Mouse (Mus musculus): ENCODE data around the gene Kctd21. TPM values are rescaled to one million over a fixed set of nuclear protein-coding genes. Genes with fewer than 3 reads are reported as not detected.

Kctd21 gene
- polyA plus RNA-seq, 1 experiment from 2014 or later: 4.1 TPM

DNA sequence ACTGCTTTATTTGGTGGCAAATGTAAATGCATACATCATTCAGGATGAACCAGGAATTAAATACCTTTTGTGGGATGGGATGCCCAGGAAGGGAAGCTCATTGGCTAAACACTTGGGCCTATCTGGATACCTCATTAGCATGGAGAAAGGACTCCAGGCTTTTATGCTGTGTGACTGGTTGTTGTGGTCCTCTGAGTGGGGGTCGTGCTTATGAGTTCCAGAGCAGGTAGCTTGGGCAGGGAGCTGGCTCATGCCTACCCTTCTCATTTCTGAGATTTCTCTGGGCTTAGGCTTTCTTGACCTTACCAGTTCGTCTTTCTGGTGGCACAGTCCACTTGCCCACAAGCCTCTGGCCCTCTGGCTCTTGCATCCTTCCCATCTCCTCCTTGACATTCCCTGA lies 62.2 kb downstream of the Kctd21 start:
- no peak overlapping the region for H3K4me3 ChIP-seq (ENCODE audit: low read length)
- H3K36me3 ChIP-seq (ENCODE audit: control insufficient read depth, insufficient read depth): peaks cover 19% of the 10 kb centered on the region
- no peak overlapping the region for H3K4me2 ChIP-seq (ENCODE audit: low read depth, low read length)
- no peak for ATAC-seq (replicated peaks; ENCODE audit: extremely low read depth, insufficient read depth, low FRiP score)
- H3K4me1 ChIP-seq (ENCODE audit: control insufficient read depth, insufficient read depth, low read length): no peaks in the 10 kb centered on the region
- no peak overlapping the region for H3K9ac ChIP-seq (ENCODE audit: low read length)
- no peaks in the 10 kb centered on the region for H3K27me3 ChIP-seq (ENCODE audit: control insufficient read depth, insufficient read depth, low read length)
- H3K27ac ChIP-seq (ENCODE audit: low read length): no peak overlapping the region
- H3K9me3 ChIP-seq (replicated peaks; ENCODE audit: control insufficient read depth, low read length): no peaks in the 10 kb centered on the region
- 75% methylated on average over 2 of the region's 2 CpGs for WGBS

DNA sequence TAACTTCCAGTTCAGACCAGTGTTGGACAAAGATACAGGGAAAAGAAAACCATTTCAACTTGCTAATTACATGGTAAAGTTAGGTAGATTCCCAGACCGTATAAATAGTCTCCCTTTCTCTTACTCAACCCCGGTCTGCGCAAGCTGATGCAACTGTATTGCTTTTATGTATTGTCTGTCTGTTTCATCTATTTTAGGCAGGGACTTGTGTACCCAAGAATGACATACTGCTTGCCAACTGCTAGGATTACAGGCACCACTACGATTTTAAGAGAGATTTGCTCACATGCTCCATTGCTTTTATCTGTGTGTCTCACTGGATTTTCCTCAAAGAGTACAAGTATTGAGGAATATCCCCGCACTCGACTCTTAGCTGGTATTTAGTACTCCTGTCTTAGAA lies 66.8 kb downstream of the Kctd21 start:
- no peak overlapping the region for H3K27ac ChIP-seq (ENCODE audit: low read length)
- no peak overlapping the region for H3K4me2 ChIP-seq (ENCODE audit: low read depth, low read length)
- peaks cover 4% of the 10 kb centered on the region; the same call in 1 of the 2 replicates for H3K9me3 ChIP-seq (replicated peaks; ENCODE audit: control insufficient read depth, low read length)
- WGBS: 90% methylated on average over 6 of the region's 6 CpGs
- no peaks in the 10 kb centered on the region for H3K27me3 ChIP-seq (ENCODE audit: control insufficient read depth, insufficient read depth, low read length)
- no peak overlapping the region for H3K4me3 ChIP-seq (ENCODE audit: low read length)
- no peak overlapping the region for H3K9ac ChIP-seq (ENCODE audit: low read length)
- peaks cover 16% of the 10 kb centered on the region for H3K4me1 ChIP-seq (ENCODE audit: control insufficient read depth, insufficient read depth, low read length)
- no peak for ATAC-seq (replicated peaks; ENCODE audit: extremely low read depth, insufficient read depth, low FRiP score)
- H3K36me3 ChIP-seq (ENCODE audit: control insufficient read depth, insufficient read depth): peaks cover 15% of the 10 kb centered on the region

Other genes starting within 250 kb of the Kctd21 start
- 1.1 and 1.2 TPM in 2 replicates for gene Usp35, start 307 bp upstream of the Kctd21 start, polyA plus RNA-seq (2015; fragmentation: Nextera tagmentation; extraction: Ambion mirVana)
- 26.3 and 28.8 TPM in 2 replicates for gene Alg8, start 39.3 kb downstream of the Kctd21 start, polyA plus RNA-seq (2015; fragmentation: Nextera tagmentation; extraction: Ambion mirVana)
- 592 and 600 TPM in 2 replicates for gene Ndufc2, start 67.7 kb downstream of the Kctd21 start, polyA plus RNA-seq (2015; fragmentation: Nextera tagmentation; extraction: Ambion mirVana)
- gene Thrsp, start 85.4 kb downstream of the Kctd21 start, polyA plus RNA-seq (2015; fragmentation: Nextera tagmentation; extraction: Ambion mirVana): 1.0 and 2.0 TPM in 2 replicates
- gene Kctd14, start 119.0 kb downstream of the Kctd21 start, polyA plus RNA-seq (2015; fragmentation: Nextera tagmentation; extraction: Ambion mirVana): 1.4 and 1.5 TPM in 2 replicates
- 37.3 and 40.8 TPM in 2 replicates for gene Ints4, start 148.6 kb downstream of the Kctd21 start, polyA plus RNA-seq (2015; fragmentation: Nextera tagmentation; extraction: Ambion mirVana)
- 53.0 and 53.1 TPM in 2 replicates for gene Aamdc, start 247.2 kb downstream of the Kctd21 start, polyA plus RNA-seq (2015; fragmentation: Nextera tagmentation; extraction: Ambion mirVana)
- gene Rsf1, start 247.6 kb downstream of the Kctd21 start, polyA plus RNA-seq (2015; fragmentation: Nextera tagmentation; extraction: Ambion mirVana): 13.2 and 14.0 TPM in 2 replicates